Mouse (Mus musculus) lung, postnatal 0 days (tissue): ENCODE data around the gene AC124108.1. TPM values are rescaled to one million over a fixed set of nuclear protein-coding genes. Genes with fewer than 3 reads are reported as not detected.
"Not testable (repeated sequence)": the region's sequence is repeated elsewhere in the genome, so short reads cannot be mapped to it uniquely, and the experiment has no call there.

ENCODE experiments used
- ATAC-seq: fragments of 200-750 bp; cut with Nextera tagmentation; 2 replicates; pipeline ENCODE4 v1.8.0; 2017; ENCODE audit warnings: moderate library complexity
- DNase-seq: peaks from one replicate; pipeline ENCODE4 v3.0.0-alpha.2; 2016; ENCODE audit warnings: low spot score
- H3K27ac ChIP-seq: fragments of 300-500 bp; sonication (generic); 2 replicates; pipeline ENCODE4 v1.5.1; 2014; ENCODE audit warnings: antibody characterized with exemption, mild to moderate bottlenecking, low read length, mixed read lengths
- H3K27me3 ChIP-seq: fragments of 300-500 bp; sonication (generic); replicated peaks from 2 replicates; pipeline ENCODE4 v1.6.1; 2014; ENCODE audit warnings: low read length, mixed read lengths; ENCODE audit not compliant: insufficient read depth
- H3K36me3 ChIP-seq: fragments of 300-500 bp; sonication (generic); 2 replicates; pipeline ENCODE4 v1.6.1; 2014; ENCODE audit warnings: low read length, mixed read lengths; ENCODE audit not compliant: insufficient read depth
- H3K4me1 ChIP-seq: fragments of 300-500 bp; sonication (generic); 2 replicates; pipeline ENCODE4 v1.6.1; 2014; ENCODE audit warnings: antibody characterized with exemption, low read depth, low read length, mixed read lengths; ENCODE audit not compliant: insufficient read depth
- H3K4me2 ChIP-seq: fragments of 300-500 bp; sonication (generic); replicated peaks from 2 replicates; pipeline ENCODE4 v1.6.1; 2014; ENCODE audit warnings: low read depth, mild to moderate bottlenecking, low read length, moderate library complexity, mixed read lengths
- H3K4me3 ChIP-seq: fragments of 300-500 bp; sonication (generic); 2 replicates; pipeline ENCODE4 v1.5.1; 2014; ENCODE audit warnings: low read depth, low read length
- H3K9ac ChIP-seq: fragments of 300-500 bp; sonication (generic); replicated peaks from 2 replicates; pipeline ENCODE4 v1.6.1; 2014; ENCODE audit warnings: low read depth, mild to moderate bottlenecking
- H3K9me3 ChIP-seq: fragments of 300-500 bp; sonication (generic); 2 replicates; pipeline ENCODE4 v1.6.1; 2016; ENCODE audit warnings: low read length, mixed read lengths
- CTCF ChIP-seq: IDR thresholded peaks from 2 replicates; pipeline ENCODE4 v1.5.1; 2016; ENCODE audit warnings: antibody characterized with exemption, mild to moderate bottlenecking
- EP300 ChIP-seq: IDR thresholded peaks from 2 replicates; pipeline ENCODE4 v1.6.1; 2016; ENCODE audit warnings: antibody characterized with exemption, mild to moderate bottlenecking, control low read depth
- WGBS: fragments of 180-500 bp; shearing (Covaris S2); extraction: QIAGEN DNeasy Blood & Tissue Kit; methylation state at CpG from one replicate; pipeline ENCODE4 v1.1.7; 2014; 5-methylcytosine and 5-hydroxymethylcytosine counted together
- polyA plus RNA-seq: library from polyadenylated mRNA; unstranded; fragments of >200 nt; fragmentation: Nextera tagmentation; extraction: Ambion mirVana; gene quantifications from 2 replicates; pipeline ENCODE4 v1.2.1, GENCODE M21; 2015

AC124108.1 gene
- polyA plus RNA-seq, 1 experiment from 2014 or later, result not detected

DNA sequence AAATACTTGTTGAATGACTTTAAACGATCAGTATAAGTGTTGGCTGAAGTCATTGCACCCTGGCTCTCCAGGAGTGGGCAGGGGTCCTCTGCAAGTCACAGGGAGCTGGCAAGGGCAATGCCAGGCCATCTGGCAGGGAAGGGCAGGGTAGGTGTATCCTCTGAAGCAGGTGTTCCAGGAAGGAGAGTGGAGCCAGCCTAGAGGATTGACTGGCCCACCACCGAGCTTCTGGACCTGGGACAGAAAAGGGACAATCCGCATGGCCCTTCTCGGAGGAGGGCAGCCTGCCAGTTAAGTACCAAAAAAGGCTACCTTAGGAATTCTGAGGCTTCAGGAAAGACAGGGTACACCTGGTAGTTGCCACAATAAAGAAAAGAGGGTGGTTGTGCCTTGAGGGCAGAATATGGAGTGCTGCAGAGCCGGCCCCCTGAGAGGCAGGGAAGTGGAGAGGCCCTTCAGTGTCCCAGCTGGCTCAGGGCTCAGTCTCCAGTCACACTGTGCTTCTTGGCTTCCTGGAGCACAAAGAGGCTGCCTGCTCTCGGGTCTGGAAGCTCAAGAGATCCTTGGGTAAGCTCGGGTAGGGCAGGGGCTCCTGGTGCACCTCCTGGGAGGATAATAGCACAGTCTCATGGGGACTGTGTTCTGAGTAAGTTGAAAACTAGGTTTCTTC lies 29.9 kb upstream of the AC124108.1 start:
- Histone ChIP-seq H3K4me2 (no peak overlapping the region), H3K27me3 (peaks cover 6% of the 10 kb centered on the region; the same call in 1 of the 2 replicates), H3K36me3 (no peaks in the 10 kb centered on the region), H3K4me1 (no peaks in the 10 kb centered on the region), H3K9ac (no peak overlapping the region), H3K9me3 (no peaks in the 10 kb centered on the region), H3K4me3 (no peak overlapping the region), H3K27ac (0 out of 2 replicates have a peak overlapping the region, but pooled peaks have one; percentile 26)
- 41% methylated on average over 7 of the region's 7 CpGs for WGBS
- DNase-seq (peak; percentile 67), ATAC-seq (peak; percentile 79)
- TF ChIP-seq CTCF (no peak), EP300 (no peak)

DNA sequence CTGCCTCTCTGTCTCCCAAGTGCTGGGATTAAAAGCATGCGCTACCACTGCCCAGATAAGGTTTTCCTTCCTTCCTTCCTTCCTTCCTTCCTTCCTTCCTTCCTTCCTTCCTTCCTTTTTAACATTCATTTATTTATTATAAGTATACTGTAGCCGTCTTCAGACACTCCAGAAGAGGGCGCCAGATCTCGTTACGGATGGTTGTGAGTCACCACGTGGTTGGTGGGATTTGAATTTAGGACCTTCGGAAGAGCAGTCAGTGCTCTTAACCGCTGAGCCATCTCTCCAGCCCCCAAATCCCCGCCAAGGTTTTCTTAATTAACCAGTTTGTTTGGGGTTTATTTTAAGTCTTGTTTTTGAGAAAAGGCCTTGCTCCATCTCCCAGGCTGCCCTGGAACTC lies 28.6 kb upstream of the AC124108.1 start:
- ATAC-seq, H3K27ac ChIP-seq, DNase-seq, H3K4me2 ChIP-seq, H3K9me3 ChIP-seq, H3K9ac ChIP-seq, H3K36me3 ChIP-seq, H3K27me3 ChIP-seq, H3K4me1 ChIP-seq, H3K4me3 ChIP-seq: not testable (repeated sequence)
- WGBS, result 50% methylated on average over 9 of the region's 9 CpGs
- TF ChIP-seq CTCF, result peak; percentile 43

DNA sequence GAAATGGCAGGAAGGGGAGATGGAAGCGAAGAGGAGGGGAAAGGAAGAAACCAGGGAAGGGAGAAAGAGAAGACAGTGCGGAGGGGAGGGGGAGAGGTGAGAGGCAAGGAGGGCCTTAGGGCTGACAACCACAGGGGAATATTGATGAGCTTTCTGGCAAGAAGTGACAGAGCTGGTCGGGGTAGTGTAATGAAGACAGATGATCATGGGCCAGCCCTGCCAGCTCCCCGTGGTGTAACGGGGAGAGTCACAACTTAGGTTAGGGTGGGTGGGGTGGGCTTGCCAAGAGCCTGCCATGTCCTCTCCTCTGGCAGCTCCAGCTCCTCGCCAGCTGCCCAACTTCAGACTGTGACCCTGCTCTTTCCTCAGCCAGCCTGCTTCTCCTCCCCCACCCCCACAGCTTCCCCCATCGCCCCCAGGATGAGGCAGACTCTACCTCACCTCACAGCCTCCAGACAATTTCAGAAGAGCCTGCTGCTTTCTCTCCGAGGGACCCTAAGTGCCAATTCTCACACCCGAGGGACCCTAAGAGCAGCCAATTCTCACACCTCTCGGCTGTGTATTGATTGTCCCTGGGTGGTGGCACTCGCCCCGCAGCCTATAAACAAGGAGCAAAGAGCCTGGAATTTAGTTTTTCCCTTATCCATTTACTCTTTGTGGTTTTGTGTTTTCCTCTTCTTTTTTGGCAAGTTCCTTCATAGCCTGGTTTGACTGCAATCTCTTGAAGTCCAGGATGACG lies 26.3 kb upstream of the AC124108.1 start:
- Histone ChIP-seq H3K4me2 (no peak overlapping the region), H3K4me1 (peaks cover 7% of the 10 kb centered on the region; the same call in 1 of the 2 replicates), H3K36me3 (no peaks in the 10 kb centered on the region), H3K9me3 (no peaks in the 10 kb centered on the region), H3K27me3 (no peaks in the 10 kb centered on the region), H3K4me3 (no peak overlapping the region), H3K27ac (no peak overlapping the region), H3K9ac (no peak overlapping the region)
- DNase-seq, result no peak
- ATAC-seq, result no peak; the same call in 1 of the 2 replicates
- TF ChIP-seq EP300 (no peak), CTCF (no peak)
- 20% methylated on average over 13 of the region's 13 CpGs for WGBS

DNA sequence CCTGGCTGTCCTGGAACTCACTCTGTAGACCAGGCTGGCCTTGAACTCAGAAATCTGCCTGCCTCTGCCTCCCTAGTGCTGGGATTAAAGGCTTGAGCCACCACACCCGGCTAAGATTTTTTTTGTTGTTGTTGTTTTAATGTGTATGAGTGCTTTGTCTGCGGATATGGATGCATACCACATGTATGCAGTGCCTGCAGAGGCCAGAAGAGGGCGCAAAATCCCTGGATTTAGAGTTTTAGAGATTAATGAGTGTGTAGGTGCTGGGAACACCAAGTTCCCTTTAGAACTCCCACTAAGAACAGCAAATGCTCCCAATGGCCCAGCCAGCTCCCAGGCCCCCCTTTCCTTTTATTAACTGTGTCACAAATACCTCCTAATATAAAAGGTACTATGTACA lies 25.4 kb upstream of the AC124108.1 start:
- H3K36me3 ChIP-seq, result no peaks in the 10 kb centered on the region
- no peak overlapping the region for H3K9ac ChIP-seq
- no peaks in the 10 kb centered on the region for H3K27me3 ChIP-seq
- peaks cover 7% of the 10 kb centered on the region; the same call in 1 of the 2 replicates for H3K4me1 ChIP-seq
- DNase-seq, result no peak
- TF ChIP-seq EP300 (no peak), CTCF (peak; percentile 59)
- 60% methylated on average over 3 of the region's 3 CpGs for WGBS
- no peaks in the 10 kb centered on the region for H3K9me3 ChIP-seq
- H3K27ac ChIP-seq, result no peak overlapping the region
- H3K4me3 ChIP-seq, result no peak overlapping the region
- H3K4me2 ChIP-seq, result no peak overlapping the region
- no peak for ATAC-seq

DNA sequence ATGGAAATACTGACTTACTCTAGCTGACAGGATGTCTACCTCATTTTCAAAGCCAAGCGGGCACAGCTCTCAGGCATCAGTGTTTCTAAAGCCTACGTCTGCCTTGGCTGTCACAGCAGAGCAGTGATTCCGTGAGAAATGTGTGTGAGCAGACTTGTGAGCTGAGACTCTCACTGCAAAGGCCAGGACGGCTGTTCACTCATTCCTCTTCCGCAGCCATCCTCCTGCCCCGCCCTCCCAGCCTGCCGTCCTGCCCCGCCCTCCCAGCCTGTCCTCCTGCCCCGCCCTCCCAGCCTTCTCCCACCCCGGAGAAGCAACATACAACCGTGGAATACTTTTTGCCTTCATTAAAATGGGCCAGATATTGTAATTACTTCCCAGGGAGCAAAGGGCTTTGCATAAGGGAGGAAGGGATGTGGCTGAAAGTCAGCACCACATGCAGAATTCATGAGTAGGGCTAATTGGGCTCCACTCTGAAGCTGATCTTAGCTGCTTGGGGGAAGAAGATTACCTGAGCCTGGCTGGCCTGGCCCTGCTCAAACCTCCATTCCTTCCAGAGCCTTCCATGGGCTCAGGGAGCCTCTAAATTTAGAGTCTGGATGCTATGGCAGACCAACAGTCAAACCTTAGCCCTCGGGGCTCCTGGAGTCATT lies 23.0 kb upstream of the AC124108.1 start:
- H3K27me3 ChIP-seq, result no peaks in the 10 kb centered on the region
- no peaks in the 10 kb centered on the region for H3K9me3 ChIP-seq
- H3K36me3 ChIP-seq, result no peaks in the 10 kb centered on the region
- WGBS, result 9% methylated on average over 11 of the region's 12 CpGs
- H3K4me1 ChIP-seq, result peaks cover 7% of the 10 kb centered on the region; the same call in 1 of the 2 replicates
- no peak overlapping the region; the same call in 1 of the 2 replicates for H3K9ac ChIP-seq
- H3K4me3 ChIP-seq, result no peak overlapping the region
- TF ChIP-seq EP300, result no peak
- no peak for TF ChIP-seq CTCF
- ATAC-seq, result peak; percentile 48
- DNase-seq, result peak; percentile 75
- H3K27ac ChIP-seq, result no peak overlapping the region
- H3K4me2 ChIP-seq, result peak overlapping the region; percentile 14; the same call in 1 of the 2 replicates

DNA sequence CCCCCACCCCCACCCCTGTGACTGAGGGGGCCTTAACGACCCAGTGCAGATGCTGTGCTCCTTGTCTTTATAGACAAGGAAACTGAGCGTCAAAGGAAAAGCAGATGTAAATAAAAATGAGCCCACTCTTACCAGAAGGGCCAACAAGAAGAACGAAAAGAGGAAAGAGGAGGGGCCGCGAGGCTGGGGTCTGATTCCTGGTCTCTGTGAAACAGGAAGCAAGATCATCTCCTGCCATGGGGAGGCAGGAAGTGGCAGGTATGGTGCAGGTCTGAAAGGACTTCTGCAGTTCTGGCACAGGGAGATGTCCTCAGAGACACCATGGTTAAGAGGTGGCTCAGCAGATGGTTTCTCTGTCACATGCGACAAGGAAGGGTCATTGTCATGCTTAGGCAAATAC lies 20.6 kb upstream of the AC124108.1 start:
- Histone ChIP-seq H3K36me3 (no peaks in the 10 kb centered on the region), H3K9me3 (no peaks in the 10 kb centered on the region), H3K9ac (no peak overlapping the region), H3K27me3 (no peaks in the 10 kb centered on the region), H3K4me3 (no peak overlapping the region), H3K4me2 (no peak overlapping the region), H3K4me1 (peaks cover 7% of the 10 kb centered on the region; the same call in 1 of the 2 replicates), H3K27ac (no peak overlapping the region)
- ATAC-seq, result no peak
- 28% methylated on average over 6 of the region's 6 CpGs for WGBS
- no peak for DNase-seq
- TF ChIP-seq EP300 (no peak), CTCF (no peak)
